Mouse (Mus musculus) G1E (cell line): ENCODE data around the gene Srrt.

Source experiments
- CTCF ChIP-seq: IDR thresholded peaks from 2 replicates; pipeline ENCODE4 v1.5.1; 2012; ENCODE audit warnings: low read depth, low read length, inconsistent platforms, mixed read lengths
- GATA1 ChIP-seq: IDR thresholded peaks from 2 replicates; pipeline ENCODE4 v1.6.1; 2012; ENCODE audit warnings: borderline replicate concordance, low read length, inconsistent platforms, mixed read lengths
- POLR2AphosphoS5 ChIP-seq: IDR thresholded peaks from 2 replicates; pipeline ENCODE4 v1.6.1; 2012; ENCODE audit warnings: low read depth, low read length, inconsistent platforms; ENCODE audit not compliant: insufficient replicate concordance

GRCm38 (mm10) chr5:137354091-137354490 lies 46.6 kb upstream of the Srrt start:
- TF ChIP-seq CTCF (no peak), POLR2AphosphoS5 (no peak), GATA1 (no peak)
